Mouse (Mus musculus) T-helper 17 cell (primary cell): Measurements from ENCODE around the gene Itga2b.
"Not testable (repeated sequence)": the region's sequence is repeated elsewhere in the genome, so short reads cannot be mapped to it uniquely, and the experiment has no call there.

ENCODE experiments used
- in situ Hi-C, 2 experiments: fragments of 300-600 bp; cut with MboI, MseI; formaldehyde crosslinking; loops; 1 replicate in 1 of 2; 2 replicates in 1 of 2; pipeline ENCODE4 v1.15.1; 2025; ENCODE audit warnings: high pct_unique_total_duplicates in 2 of 2

The Itga2b gene

DNA sequence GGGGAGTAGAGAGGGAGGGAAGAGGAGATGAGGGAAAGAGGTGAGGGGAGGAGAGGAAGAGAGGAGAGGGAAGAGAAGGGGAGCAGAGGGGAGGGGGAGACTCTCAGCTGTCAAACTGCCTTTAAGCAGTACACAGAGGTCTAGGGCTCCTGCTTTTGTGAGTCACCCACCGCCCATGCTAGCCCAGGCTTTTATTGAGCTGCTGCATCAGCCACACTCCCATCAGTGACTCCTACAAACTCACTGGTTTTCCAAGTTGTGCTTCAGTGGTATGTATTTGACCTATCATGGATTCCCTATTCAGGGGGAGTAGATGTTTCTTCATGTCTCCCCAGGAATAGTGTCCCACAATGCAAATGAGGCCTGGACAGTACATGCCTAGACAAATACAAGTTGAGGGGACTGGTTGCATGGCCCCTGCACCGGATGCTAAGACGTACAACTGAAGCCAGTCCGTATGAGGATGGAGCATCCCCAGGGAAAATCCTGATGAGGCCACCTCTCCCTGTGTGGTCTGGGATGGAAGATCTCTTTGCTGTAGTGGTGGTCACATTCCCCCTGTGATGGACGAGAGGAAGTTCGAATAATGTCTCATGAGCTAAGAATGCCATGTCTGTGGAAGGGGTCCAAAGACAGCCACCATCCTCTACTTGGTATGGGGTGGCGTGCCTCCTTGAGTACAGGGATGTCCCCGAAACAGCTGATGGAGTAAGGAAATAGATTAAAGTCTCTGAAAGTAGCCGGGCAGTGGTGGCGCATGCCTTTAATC, 54.7 kb downstream of the Itga2b start:
- in situ Hi-C loops, result no loop called here

DNA sequence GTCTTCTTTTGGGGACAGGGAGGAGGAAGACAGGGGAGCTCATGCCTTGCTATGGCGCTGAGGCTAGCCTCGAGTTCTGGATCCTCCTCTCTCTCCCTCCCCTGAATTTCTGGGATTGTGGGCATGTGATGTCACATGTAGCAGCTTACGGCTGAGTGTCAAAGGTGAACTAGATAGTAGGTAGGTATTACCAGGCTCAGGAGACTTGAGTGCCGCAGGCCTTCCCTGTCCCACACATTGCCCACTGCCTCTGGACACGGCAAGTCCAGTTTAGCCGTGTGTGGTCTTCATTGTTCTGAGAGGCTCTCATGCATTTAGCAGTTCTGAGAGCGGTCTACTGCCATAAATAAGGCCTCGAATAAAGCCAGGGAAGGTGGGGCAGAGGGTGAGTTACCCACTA, 56.9 kb downstream of the Itga2b start:
- in situ Hi-C loops, result no loop called here

DNA sequence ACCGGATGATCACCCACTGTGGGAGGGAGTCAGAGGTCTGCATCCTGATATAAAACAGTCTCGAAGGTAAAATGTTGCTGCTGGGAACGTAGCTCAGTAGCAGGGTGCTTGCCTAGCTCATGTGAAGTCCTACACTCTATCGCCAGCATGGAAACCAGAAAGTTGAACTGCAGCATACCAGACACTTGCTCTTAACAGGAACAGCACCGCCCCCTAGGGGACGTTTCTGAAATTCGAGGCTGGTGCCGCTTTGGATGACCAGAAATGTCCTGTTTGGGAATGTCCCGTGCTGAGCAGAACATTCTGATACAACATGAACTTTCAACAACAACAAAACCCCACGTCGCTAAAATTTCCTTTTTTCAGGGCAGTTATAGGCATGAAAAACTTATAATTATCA, 58.2 kb downstream of the Itga2b start:
- in situ Hi-C loops, result no loop called here

DNA sequence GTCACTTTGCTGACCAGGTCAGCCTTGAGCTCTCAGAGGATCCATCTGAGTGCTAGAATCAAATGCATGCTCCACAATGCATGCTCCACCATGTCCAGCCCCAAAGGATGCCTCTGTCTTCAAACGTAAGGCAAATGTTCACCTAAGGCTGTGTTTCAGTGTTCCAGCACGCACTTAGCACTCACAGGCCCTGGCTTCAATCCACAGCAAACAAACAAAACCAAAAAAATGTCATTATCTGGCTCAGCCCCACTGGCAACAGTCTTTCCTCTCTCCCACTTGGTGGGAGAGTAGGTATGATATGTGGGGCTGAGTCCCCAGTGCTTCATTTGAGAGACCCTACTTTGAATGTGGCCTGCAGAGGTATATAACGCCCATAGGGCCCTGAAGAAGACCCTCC, 58.9 kb downstream of the Itga2b start:
- in situ Hi-C loops, result no loop called here

- in situ Hi-C loops, result not testable (repeated sequence)
Observed at GRCm38 (mm10) chr11:102410345-102410744, 59.6 kb downstream of the Itga2b start.

DNA sequence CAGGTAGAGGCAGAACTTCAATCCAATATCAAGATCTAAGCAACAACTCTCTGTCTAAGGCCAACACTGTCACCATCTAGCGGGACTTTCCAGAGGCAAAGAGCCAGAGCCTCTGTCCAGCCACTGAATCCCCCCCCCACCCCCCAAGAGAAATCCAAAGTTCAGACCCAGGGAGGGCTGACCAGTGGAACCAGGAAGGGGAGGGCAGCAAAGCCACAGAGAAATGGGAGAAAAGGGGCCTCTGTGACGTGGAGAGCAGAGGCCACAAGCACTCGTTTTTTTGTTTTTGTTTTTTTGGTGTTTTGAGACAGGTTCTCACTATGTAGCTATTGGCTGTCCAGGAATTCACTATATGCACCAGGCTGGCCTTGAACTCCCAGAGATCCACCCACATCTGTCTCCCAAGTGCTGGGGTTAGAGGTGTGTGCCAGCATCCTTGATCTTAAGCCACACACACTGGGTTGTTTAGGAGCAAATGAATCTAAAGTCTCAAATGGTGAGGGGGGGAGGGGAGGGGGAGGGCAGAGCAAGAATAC, 60.1 kb downstream of the Itga2b start:
- in situ Hi-C loops, result loop anchor here in 1 of 2 experiments (10.0 kb wide), 1 partner anchor 115 kb away; the partner anchor contains the start of gene Atxn7l3

GRCm38 (mm10) chr11:102408888-102409794, 60.8 kb downstream of the Itga2b start:
- in situ Hi-C loops, result loop anchor here in 1 of 2 experiments (10.0 kb wide), 1 partner anchor 114 kb away; the partner anchor contains the start of gene Atxn7l3

- in situ Hi-C loops, result loop anchor here in 1 of 2 experiments (10.0 kb wide), 1 partner anchor 114 kb away; the partner anchor contains the start of gene Atxn7l3
Observed at GRCm38 (mm10) chr11:102408344-102408876, 61.5 kb downstream of the Itga2b start.

DNA sequence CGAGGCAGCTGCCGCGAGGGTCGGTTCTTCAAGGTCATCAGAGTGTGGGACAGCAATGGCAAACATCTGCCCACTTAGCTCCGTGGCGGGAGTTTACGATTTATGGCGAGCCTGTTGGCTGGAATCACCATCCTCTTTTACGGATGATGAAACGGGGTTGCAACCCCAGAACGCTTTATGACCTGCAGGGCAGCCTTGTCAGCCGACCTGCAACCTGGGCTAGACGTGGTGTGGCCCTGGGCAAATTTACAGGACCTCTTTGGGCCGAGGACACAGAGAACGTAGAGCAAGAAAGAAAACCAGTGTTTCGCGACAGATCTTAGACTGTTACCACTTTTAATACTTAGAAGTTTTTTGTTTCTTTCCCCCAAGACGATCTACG, 62.1 kb downstream of the Itga2b start, which contains the start of gene Slc25a39:
Gene Slc25a39 (minus strand): TSS at position 113 of the 382 bp plus-strand sequence.
- in situ Hi-C loops, result loop anchor here in 1 of 2 experiments (10.0 kb wide), 1 partner anchor 113 kb away; the partner anchor contains the start of gene Atxn7l3

GRCm38 (mm10) chr11:102406900-102407833, 62.8 kb downstream of the Itga2b start:
- in situ Hi-C loops, result loop anchor here in 1 of 2 experiments (10.0 kb wide), 1 partner anchor 112 kb away; the partner anchor contains the start of gene Atxn7l3

GRCm38 (mm10) chr11:102406401-102406800, 63.5 kb downstream of the Itga2b start:
- in situ Hi-C loops, result loop anchor here in 1 of 2 experiments (10.0 kb wide), 1 partner anchor 112 kb away; the partner anchor contains the start of gene Atxn7l3

GRCm38 (mm10) chr11:102405544-102406285, 64.2 kb downstream of the Itga2b start:
- in situ Hi-C loops, result loop anchor here in 1 of 2 experiments (10.0 kb wide), 1 partner anchor 111 kb away; the partner anchor contains the start of gene Atxn7l3

GRCm38 (mm10) chr11:102404161-102405010, 65.5 kb downstream of the Itga2b start:
- in situ Hi-C loops, result loop anchor here in 1 of 2 experiments (10.0 kb wide), 1 partner anchor 110 kb away; the partner anchor contains the start of gene Atxn7l3

DNA sequence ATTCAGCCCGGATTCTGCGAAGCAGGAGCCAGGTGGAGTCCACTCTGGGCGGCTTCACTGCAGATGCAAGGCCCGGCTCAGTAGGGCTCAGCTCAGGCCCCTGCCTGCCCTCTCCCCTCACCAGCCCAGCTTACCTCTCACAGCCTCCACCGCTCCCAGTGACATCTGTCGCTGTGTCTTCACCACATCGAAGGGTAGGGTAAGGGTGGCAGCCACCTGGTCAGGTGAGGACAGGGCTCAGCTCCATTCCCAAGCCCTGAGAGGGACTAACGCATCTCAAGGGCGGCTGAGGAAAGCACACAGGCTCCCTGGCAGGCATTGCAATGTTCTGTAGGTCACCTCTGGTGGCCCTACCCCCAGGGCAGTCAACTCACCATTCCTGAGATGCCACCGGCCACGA, 66.3 kb downstream of the Itga2b start:
- in situ Hi-C loops, result loop anchor here in 1 of 2 experiments (10.0 kb wide), 1 partner anchor 109 kb away; the partner anchor contains the start of gene Atxn7l3
